Mouse (Mus musculus) cerebellum, adult 11-12 months (tissue): ENCODE measurements around the gene Ccdc122.

Experiments used
- DNase-seq: peaks from one replicate; pipeline ENCODE4 v3.0.0; 2022

Ccdc122 gene

GRCm38 (mm10) chr14:77136936-77137335 is 100.4 kb downstream of the Ccdc122 start:
- no peak for DNase-seq

GRCm38 (mm10) chr14:77141324-77142282 is 105.0 kb downstream of the Ccdc122 start:
- DNase-seq: no peak

GRCm38 (mm10) chr14:77145103-77145502 is 108.5 kb downstream of the Ccdc122 start:
- DNase-seq: no peak

GRCm38 (mm10) chr14:77147635-77148034 is 111.1 kb downstream of the Ccdc122 start:
- DNase-seq: no peak

- DNase-seq: no peak
These were observed 114.0 kb downstream of the Ccdc122 start for GRCm38 (mm10) chr14:77150556-77150955.

- no peak for DNase-seq
These were observed 114.9 kb downstream of the Ccdc122 start for GRCm38 (mm10) chr14:77151431-77151830.

GRCm38 (mm10) chr14:77156222-77156910 is 119.8 kb downstream of the Ccdc122 start, which contains the start of gene Enox1:
Gene Enox1 (plus strand): TSS chr14:77156763.
- peak; percentile 84 for DNase-seq

- DNase-seq: no peak
These were observed 120.4 kb downstream of the Ccdc122 start for GRCm38 (mm10) chr14:77156911-77157504.

- DNase-seq: peak; percentile 92
These were observed 120.9 kb downstream of the Ccdc122 start for GRCm38 (mm10) chr14:77157505-77157911.

DNA sequence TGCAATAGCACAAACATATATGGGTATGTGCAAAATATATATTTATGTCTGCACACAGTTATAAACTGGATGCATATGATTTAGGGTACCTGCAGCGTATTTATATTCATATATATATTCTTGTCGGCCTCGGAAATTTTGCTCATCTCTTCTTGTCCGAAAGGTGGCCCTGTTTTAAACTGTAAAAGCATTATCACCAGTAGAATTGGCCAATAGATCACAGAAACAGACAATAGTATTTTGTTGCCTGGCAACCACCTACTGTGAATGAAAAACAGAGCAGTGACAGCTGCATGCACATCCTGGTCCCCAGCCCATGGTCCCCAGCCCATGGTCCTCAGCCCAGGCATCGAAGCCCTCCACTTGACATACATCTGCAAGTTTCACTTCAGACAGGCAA is 122.8 kb downstream of the Ccdc122 start:
- no peak for DNase-seq
